Mouse (Mus musculus): ENCODE measurements around the gene Ctcfl. TPM values are rescaled to one million over a fixed set of nuclear protein-coding genes. Genes with fewer than 3 reads are reported as not detected.
A peak's percentile ranks its signal among the peaks of the same experiment; 100 is the strongest.

Gene Ctcfl
- 0.07 and 0.09 TPM in 2 replicates for polyA plus RNA-seq (2016; fragmentation: Nextera tagmentation; extraction: Ambion mirVana)

DNA sequence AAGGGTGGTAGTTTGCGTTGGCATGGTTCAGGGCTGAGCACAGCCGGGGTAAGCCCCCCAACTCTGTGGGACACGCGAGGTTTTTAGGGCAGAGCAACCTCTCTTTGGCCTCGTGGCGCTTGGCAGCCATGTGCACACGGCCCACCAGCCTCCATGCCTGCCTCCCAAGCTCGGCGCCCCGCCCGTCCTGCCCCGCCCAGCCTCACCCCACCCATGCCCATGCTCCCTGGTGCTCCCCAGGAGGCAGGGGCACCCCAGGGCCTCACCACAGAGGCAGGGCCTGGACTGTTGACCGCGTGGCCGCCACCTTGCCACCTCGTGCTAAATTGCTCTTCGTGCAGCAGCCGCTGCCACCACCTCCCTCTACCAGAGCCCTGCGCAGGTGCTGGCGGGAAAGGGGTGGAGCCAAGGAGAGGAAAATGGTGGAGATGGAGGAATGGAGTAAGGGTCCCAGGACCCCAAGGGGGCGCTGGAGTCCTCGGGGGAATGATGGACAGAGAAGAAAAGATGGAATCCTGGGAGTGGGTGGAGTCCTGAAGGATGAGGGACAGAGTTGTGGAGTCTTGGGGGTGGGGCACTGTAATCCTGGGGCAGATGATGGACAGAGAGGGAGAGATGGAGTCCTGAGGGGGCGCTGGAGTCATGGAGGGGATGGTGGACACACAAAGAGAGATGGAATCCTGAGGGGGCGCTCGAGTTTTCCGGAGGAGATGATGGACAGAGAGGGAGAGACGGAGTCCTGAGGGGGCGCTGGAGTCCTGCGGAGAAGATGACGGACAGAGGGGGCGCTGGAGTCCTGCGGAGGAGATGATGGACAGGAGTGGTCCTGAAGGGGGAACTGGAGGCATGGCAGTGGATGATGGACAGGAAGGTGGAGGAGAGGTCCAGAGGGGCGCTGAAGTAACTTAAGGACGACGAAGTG lies at the start of gene Ctcfl:
Gene Ctcfl, minus strand, starts transcription at position 503 of the 922 bp plus-strand sequence.
- no peak for DNase-seq (ENCODE audit: low spot score)
- Histone ChIP-seq H3K27me3 (replicated peaks; ENCODE audit: low read depth, poor library complexity, severe bottlenecking) (no peaks in the 10 kb centered on the region), H3K9me3 (no peaks in the 10 kb centered on the region), H3K4me3 (no peak within 1 kb of the TSS), H3K27ac (replicated peaks) (no peak within 1 kb of the TSS), H3K4me1 (peaks cover 4% of the 10 kb centered on the region; the same call in 1 of the 2 replicates), H3K36me3 (replicated peaks) (no peaks in the 10 kb centered on the region)
- WGBS = 86% methylated on average over 35 of the region's 35 CpGs

DNA sequence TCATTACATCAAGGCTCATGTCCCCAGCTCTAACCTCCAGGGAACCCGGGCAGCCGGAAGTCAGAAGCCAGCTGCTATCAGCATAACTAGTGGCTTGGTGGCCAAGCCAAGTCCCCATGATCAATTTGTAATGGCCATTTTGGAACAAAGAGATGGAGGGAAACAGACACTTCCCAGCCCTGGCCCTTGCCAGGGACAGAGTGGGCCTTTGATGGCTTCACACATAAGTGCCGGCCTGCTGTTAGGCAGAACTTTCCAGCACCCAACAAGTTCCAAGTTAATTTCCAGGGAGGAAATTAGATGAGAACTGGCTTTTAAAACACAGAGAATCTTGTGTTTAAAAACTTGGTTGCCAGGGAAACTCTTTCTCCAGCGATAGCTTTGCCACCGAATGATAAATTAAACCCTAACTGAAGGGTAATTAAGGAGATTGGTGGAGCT lies 49.1 kb upstream of the Ctcfl start:
- DNase-seq (ENCODE audit: low spot score) = no peak
- no peak overlapping the region for H3K4me3 ChIP-seq
- no peaks in the 10 kb centered on the region for H3K9me3 ChIP-seq
- no peaks in the 10 kb centered on the region for H3K36me3 ChIP-seq (replicated peaks)
- H3K27me3 ChIP-seq (replicated peaks; ENCODE audit: low read depth, poor library complexity, severe bottlenecking) = peaks cover 49% of the 10 kb centered on the region
- no peak overlapping the region for H3K27ac ChIP-seq (replicated peaks)
- WGBS = 86% methylated on average over 5 of the region's 5 CpGs
- peaks cover 25% of the 10 kb centered on the region for H3K4me1 ChIP-seq

DNA sequence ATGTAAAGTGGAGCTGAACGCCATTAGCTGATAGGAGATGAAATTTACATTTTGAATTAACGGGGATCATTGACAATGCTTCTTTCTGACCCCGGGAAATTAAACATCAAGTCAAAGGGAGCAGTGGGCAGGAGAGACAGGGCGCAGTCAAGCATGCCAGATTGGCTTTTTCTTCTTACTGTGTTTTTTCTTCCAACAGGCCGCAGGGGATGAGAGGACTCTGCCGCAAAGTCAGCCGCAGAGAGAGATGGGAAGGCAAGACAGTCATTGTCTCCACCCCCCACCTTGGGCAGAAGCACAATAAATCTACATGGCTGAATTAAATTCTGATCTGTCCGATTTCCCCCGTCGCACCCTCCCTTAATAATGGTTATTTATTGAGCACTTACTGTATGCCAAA lies 46.0 kb upstream of the Ctcfl start:
- Histone ChIP-seq H3K4me1 (peaks cover 10% of the 10 kb centered on the region), H3K27me3 (replicated peaks; ENCODE audit: low read depth, poor library complexity, severe bottlenecking) (peaks cover 20% of the 10 kb centered on the region), H3K36me3 (replicated peaks) (no peaks in the 10 kb centered on the region), H3K9me3 (no peaks in the 10 kb centered on the region), H3K4me3 (no peak overlapping the region), H3K27ac (replicated peaks) (no peak overlapping the region)
- WGBS = 93% methylated on average over 10 of the region's 10 CpGs
- DNase-seq (ENCODE audit: low spot score) = no peak

DNA sequence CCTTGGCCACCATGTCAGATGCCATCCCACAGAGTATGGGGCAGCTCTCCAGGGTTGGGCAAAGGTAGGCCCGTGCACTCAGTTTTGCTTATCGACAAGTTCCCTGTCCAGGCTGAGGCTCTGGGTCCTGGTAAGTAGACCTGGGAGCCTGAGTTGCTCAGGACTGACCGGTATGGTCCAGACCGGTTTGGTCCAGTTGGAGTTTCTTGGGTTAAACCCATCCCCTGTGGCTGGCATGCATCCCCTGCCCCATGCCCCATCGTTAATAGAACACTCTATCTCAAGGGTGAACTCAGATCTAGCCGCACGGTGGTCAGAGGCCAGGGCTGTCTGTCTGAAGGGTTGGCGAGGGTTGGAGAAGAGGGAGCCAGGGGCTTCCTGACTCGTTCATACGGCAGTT lies 45.6 kb upstream of the Ctcfl start:
- DNase-seq (ENCODE audit: low spot score) = no peak
- Histone ChIP-seq H3K4me1 (peaks cover 10% of the 10 kb centered on the region), H3K27me3 (replicated peaks; ENCODE audit: low read depth, poor library complexity, severe bottlenecking) (peaks cover 16% of the 10 kb centered on the region), H3K27ac (replicated peaks) (no peak overlapping the region), H3K9me3 (no peaks in the 10 kb centered on the region), H3K36me3 (replicated peaks) (no peaks in the 10 kb centered on the region), H3K4me3 (no peak overlapping the region)
- 89% methylated on average over 10 of the region's 10 CpGs for WGBS

DNA sequence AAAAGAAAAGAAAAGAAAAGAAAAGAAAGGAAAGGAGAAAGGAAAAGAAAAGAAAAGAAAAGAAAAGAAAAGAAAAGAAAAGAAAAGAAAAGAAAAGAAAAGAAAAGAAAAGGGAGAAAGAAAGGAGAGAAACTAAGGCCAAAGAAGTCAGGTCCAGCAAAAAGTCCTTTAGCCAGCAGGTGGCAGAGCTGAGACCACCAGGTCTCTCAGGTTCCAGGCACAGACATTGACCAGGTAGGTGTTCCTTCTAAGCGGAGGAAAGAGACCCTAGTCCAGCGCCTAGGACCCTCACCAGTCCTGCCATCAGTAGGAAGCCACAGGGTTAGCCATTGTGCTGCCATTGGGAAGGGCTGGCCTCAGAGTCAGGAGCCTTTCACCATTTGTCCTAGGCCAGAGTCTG lies 45.0 kb upstream of the Ctcfl start:
- 43% methylated on average over 2 of the region's 2 CpGs for WGBS
- Histone ChIP-seq H3K27me3 (replicated peaks; ENCODE audit: low read depth, poor library complexity, severe bottlenecking) (peaks cover 11% of the 10 kb centered on the region; the same call in 1 of the 2 replicates), H3K9me3 (no peaks in the 10 kb centered on the region), H3K27ac (replicated peaks) (no peak overlapping the region), H3K36me3 (replicated peaks) (no peaks in the 10 kb centered on the region), H3K4me3 (no peak overlapping the region), H3K4me1 (peaks cover 16% of the 10 kb centered on the region)
- DNase-seq (ENCODE audit: low spot score) = peak; percentile 38

DNA sequence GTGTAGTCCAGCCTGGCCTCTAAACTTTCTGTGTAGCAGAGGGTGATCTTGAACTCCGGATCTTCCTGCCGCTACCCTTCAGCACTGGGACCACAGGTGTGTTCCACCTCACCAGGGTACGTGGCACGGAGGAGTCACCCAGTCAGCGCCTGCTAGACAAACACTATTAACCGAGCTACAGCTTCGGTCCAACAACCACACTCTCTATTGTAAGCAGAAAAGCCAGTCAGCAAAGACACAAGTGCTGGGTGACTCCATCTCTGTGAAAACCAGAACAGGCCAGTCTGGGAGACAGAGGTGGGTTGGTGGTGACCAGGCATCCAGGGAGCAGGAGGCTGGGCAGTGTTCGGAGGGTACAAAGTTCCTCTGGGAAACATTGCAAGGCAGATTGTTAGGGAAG lies 44.1 kb upstream of the Ctcfl start:
- Histone ChIP-seq H3K9me3 (no peaks in the 10 kb centered on the region), H3K4me3 (no peak overlapping the region), H3K36me3 (replicated peaks) (no peaks in the 10 kb centered on the region), H3K4me1 (peaks cover 19% of the 10 kb centered on the region), H3K27ac (replicated peaks) (no peak overlapping the region), H3K27me3 (replicated peaks; ENCODE audit: low read depth, poor library complexity, severe bottlenecking) (peaks cover 11% of the 10 kb centered on the region; the same call in 1 of the 2 replicates)
- no peak for DNase-seq (ENCODE audit: low spot score)
- 87% methylated on average over 8 of the region's 8 CpGs for WGBS

DNA sequence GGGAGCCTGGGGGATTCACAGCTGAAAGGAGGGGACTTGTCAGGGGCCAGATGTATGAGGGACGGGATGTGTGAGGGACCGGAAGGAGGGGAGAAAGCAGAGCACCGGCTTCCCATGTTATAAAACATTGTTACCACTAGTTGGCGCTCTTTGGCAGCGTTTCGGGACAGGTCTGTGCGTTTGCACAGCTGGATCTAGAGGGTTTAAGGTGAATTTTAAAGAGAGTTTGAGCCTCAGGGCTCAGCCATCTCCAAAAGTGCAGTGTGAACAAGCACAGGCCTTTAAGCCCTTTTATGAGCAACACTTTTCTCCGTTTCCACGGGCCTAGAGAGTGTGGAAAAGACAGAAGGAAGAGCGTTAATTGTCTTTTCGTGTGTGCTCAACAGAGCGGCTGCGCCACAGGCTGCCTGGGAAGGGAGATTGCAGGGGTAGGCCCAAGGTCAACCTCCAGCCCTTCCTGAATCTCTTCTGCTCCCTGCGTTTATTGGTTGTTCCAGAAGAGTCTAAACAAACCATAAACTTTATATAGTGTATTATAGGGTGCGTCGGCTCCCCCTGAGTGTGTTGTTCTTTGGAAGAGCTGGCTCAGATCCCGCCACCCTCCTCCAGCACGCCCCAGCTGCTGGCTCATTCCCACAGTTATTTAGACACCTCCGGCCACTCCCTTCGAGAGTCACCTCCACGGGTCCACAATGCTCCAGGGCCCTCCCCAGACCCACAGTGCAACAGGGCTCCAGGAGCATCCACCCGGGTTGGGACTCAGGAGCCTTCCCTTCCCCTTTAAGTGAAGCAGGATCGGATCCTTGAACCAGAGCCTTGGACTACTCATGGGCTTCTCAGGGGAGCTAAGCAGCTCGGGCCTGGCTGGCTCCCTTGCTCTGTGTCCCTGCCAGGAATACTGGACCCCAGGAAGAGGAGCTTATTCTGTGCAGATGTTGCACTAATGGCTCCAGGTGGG lies 40.3 kb upstream of the Ctcfl start:
- peak; percentile 81 for DNase-seq (ENCODE audit: low spot score)
- no peaks in the 10 kb centered on the region for H3K9me3 ChIP-seq
- H3K36me3 ChIP-seq (replicated peaks) = no peaks in the 10 kb centered on the region
- WGBS = 58% methylated on average over 24 of the region's 24 CpGs
- no peaks in the 10 kb centered on the region; the same call in 1 of the 2 replicates for H3K27me3 ChIP-seq (replicated peaks; ENCODE audit: low read depth, poor library complexity, severe bottlenecking)
- H3K4me3 ChIP-seq = no peak overlapping the region
- peak overlapping the region; percentile 61 for H3K27ac ChIP-seq (replicated peaks)
- peaks cover 19% of the 10 kb centered on the region for H3K4me1 ChIP-seq

DNA sequence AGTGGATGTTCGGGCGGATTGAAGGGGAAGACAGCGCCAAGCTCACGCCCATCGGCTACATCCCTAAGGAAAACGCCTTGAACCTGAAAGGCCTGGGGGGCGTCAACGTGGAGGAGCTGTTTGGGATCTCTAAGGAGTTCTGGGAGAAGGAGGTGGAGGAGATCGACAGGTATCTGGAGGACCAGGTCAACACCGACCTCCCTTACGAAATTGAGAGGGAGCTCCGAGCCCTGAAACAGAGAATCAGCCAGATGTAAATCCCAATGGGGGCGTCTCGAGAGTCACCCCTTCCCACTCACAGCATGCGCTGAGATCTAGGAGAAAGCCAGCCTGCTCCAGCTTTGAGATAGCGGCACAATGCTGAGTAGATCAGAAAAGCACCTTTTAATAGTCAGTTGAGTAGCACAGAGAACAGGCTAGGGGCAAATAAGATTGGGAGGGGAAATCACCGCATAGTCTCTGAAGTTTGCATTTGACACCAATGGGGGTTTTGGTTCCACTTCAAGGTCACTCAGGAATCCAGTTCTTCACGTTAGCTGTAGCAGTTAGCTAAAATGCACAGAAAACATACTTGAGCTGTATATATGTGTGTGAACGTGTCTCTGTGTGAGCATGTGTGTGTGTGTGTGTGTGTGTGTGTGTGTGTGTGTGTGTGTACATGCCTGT lies 39.2 kb upstream of the Ctcfl start:
- Histone ChIP-seq H3K36me3 (replicated peaks) (no peaks in the 10 kb centered on the region), H3K27ac (replicated peaks) (no peak overlapping the region), H3K27me3 (replicated peaks; ENCODE audit: low read depth, poor library complexity, severe bottlenecking) (no peaks in the 10 kb centered on the region; the same call in 1 of the 2 replicates), H3K9me3 (no peaks in the 10 kb centered on the region), H3K4me3 (no peak overlapping the region), H3K4me1 (peaks cover 19% of the 10 kb centered on the region)
- 86% methylated on average over 19 of the region's 19 CpGs for WGBS
- DNase-seq (ENCODE audit: low spot score) = no peak

DNA sequence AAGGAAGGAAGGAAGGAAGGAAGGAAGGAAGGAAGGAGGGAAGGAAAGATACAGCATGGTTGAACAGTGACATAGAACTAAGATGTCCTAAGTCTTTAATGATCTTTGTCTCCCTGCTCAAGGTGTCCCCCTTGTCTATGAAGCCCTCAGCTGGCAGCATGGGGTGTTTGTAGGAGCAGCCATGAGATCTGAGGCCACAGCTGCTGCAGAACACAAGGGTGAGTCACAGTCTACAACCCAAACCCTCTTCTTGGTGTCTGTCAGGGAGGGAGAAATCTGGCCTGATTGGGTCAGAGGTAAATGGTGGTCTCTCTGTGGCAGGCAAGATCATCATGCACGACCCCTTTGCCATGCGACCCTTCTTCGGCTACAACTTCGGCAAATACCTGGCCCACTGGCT lies 38.5 kb upstream of the Ctcfl start:
- H3K4me3 ChIP-seq = no peak overlapping the region
- H3K4me1 ChIP-seq = peaks cover 19% of the 10 kb centered on the region

DNA sequence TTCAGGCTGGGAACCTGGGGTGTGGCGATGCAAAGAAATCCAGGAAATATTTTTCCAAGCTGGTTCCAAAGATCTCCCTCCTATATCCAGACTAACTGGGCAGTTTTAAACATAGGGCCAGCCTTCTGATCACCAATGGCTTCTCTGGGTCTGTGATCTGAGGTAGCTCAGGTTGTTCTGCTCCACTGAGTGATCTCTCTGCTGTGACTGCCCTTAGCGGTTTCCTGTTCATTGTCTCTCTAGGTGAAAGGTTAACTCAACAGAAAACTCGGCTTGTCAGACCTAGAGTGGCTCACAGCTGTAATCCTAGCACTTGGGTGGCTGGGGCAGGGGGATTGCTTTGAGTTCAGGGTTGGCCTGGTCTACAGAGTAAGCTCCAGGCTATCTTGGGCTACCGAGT lies 38.1 kb upstream of the Ctcfl start:
- DNase-seq (ENCODE audit: low spot score) = no peak
- H3K9me3 ChIP-seq = no peaks in the 10 kb centered on the region
- 57% methylated on average over 4 of the region's 4 CpGs for WGBS

More for the DNA sequence above, 38.5 kb upstream of the Ctcfl start:
- 95% methylated on average over 4 of the region's 4 CpGs for WGBS
- Histone ChIP-seq H3K27ac (replicated peaks) (no peak overlapping the region), H3K36me3 (replicated peaks) (no peaks in the 10 kb centered on the region), H3K9me3 (no peaks in the 10 kb centered on the region), H3K27me3 (replicated peaks; ENCODE audit: low read depth, poor library complexity, severe bottlenecking) (no peaks in the 10 kb centered on the region; the same call in 1 of the 2 replicates)
- no peak for DNase-seq (ENCODE audit: low spot score)

DNA sequence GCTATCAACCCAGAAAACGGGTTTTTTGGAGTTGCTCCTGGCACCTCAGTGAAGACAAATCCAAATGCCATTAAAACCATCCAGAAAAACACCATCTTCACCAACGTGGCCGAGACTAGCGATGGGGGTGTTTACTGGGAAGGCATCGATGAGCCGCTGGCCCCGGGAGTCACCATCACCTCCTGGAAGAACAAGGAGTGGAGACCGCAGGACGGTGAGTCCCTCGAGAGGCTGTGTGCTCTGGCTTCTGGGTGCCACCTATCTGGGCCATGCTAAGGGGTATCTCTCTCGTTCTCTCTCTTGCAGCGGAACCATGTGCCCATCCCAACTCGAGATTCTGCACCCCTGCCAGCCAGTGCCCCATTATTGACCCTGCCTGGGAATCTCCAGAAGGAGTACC lies 37.6 kb upstream of the Ctcfl start:
- DNase-seq (ENCODE audit: low spot score) = no peak
- Histone ChIP-seq H3K4me3 (no peak overlapping the region), H3K9me3 (no peaks in the 10 kb centered on the region), H3K36me3 (replicated peaks) (no peaks in the 10 kb centered on the region), H3K27me3 (replicated peaks; ENCODE audit: low read depth, poor library complexity, severe bottlenecking) (no peaks in the 10 kb centered on the region), H3K27ac (replicated peaks) (no peak overlapping the region), H3K4me1 (peaks cover 13% of the 10 kb centered on the region)
- 85% methylated on average over 13 of the region's 13 CpGs for WGBS

More for the DNA sequence above, 38.1 kb upstream of the Ctcfl start:
- Histone ChIP-seq H3K4me1 (peaks cover 18% of the 10 kb centered on the region), H3K27me3 (replicated peaks; ENCODE audit: low read depth, poor library complexity, severe bottlenecking) (no peaks in the 10 kb centered on the region), H3K36me3 (replicated peaks) (no peaks in the 10 kb centered on the region), H3K4me3 (no peak overlapping the region), H3K27ac (replicated peaks) (no peak overlapping the region)

DNA sequence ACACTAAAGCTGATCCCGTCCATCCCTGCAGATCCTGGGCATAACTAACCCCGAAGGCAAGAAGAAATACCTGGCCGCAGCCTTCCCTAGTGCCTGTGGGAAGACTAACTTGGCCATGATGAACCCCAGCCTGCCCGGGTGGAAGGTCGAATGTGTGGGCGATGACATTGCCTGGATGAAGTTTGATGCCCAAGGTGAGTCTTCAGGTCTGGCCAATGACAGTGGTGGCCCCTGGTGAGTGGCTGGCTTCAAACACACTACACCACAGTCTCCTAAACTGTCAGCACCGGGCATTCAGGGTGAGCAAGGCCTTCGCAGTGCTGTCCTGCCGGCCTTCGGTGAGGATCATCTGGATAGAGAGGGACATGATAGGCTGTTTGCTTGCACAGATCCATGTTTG lies 36.6 kb upstream of the Ctcfl start:
- 91% methylated on average over 10 of the region's 10 CpGs for WGBS
- Histone ChIP-seq H3K27ac (replicated peaks) (no peak overlapping the region), H3K27me3 (replicated peaks; ENCODE audit: low read depth, poor library complexity, severe bottlenecking) (no peaks in the 10 kb centered on the region), H3K36me3 (replicated peaks) (no peaks in the 10 kb centered on the region), H3K9me3 (no peaks in the 10 kb centered on the region), H3K4me1 (peaks cover 9% of the 10 kb centered on the region), H3K4me3 (no peak overlapping the region)
- DNase-seq (ENCODE audit: low spot score) = no peak
